Mouse (Mus musculus) left cerebral cortex, adult 2 months (tissue): Measurements from ENCODE around the gene Ebf3. TPM values are rescaled to one million over a fixed set of nuclear protein-coding genes. Genes with fewer than 3 reads are reported as not detected.

ENCODE experiments used
- DNase-seq, 2 experiments: peaks; one replicate each; pipeline ENCODE4 v3.0.0; 2021 to 2022; ENCODE audit warnings: low spot score in 2 of 2, mixed read lengths in 1 of 2; ENCODE audit errors: extremely low spot score in 1 of 2
- H3K27ac ChIP-seq: fragments of 200-600 bp; 2 replicates; pipeline ENCODE4 v1.8.1; 2022
- H3K4me3 ChIP-seq: fragments of 200-600 bp; 2 replicates; pipeline ENCODE4 v1.8.1; 2022
- CTCF ChIP-seq: fragments of 200-600 bp; IDR thresholded peaks from 2 replicates; pipeline ENCODE4 v1.8.1; 2022; ENCODE audit warnings: antibody characterized with exemption, mild to moderate bottlenecking, moderate library complexity
- intact Hi-C: fragments of 180-260 bp; cut with DNase I; formaldehyde crosslinking; loops from one replicate; pipeline ENCODE4 v1.15.1; 2025
- total RNA-seq, 2 experiments: library from RNA; stranded (reverse); gene quantifications; 2 replicates each; pipeline ENCODE4 v1.2.3; 2021

The Ebf3 gene
- total RNA-seq, 2 experiments from 2014 or later = 0.20 to 0.35 TPM

GRCm38 (mm10) chr7:137300826-137301225, 13.4 kb downstream of the Ebf3 start:
- no peak for TF ChIP-seq CTCF
- no peak for DNase-seq
- Histone ChIP-seq H3K4me3 (no peak overlapping the region), H3K27ac (no peak overlapping the region)
- intact Hi-C loops = no loop called here

GRCm38 (mm10) chr7:137300169-137300568, 14.1 kb downstream of the Ebf3 start:
- TF ChIP-seq CTCF = no peak
- intact Hi-C loops = no loop called here
- DNase-seq = no peak
- Histone ChIP-seq H3K27ac (no peak overlapping the region), H3K4me3 (no peak overlapping the region)

- intact Hi-C loops = no loop called here
- TF ChIP-seq CTCF = no peak
- DNase-seq = no peak
- Histone ChIP-seq H3K27ac (no peak overlapping the region), H3K4me3 (no peak overlapping the region)
Observed at GRCm38 (mm10) chr7:137297594-137298381, 16.5 kb downstream of the Ebf3 start.

- no peak for TF ChIP-seq CTCF
- intact Hi-C loops = no loop called here
- Histone ChIP-seq H3K27ac (no peak overlapping the region), H3K4me3 (no peak overlapping the region)
- no peak for DNase-seq
Observed at GRCm38 (mm10) chr7:137297131-137297530, 17.1 kb downstream of the Ebf3 start.

- intact Hi-C loops = no loop called here
- TF ChIP-seq CTCF = no peak
- DNase-seq = no peak
- Histone ChIP-seq H3K4me3 (no peak overlapping the region), H3K27ac (no peak overlapping the region)
Observed at GRCm38 (mm10) chr7:137295612-137296011, 18.6 kb downstream of the Ebf3 start.

GRCm38 (mm10) chr7:137294446-137294845, 19.8 kb downstream of the Ebf3 start:
- intact Hi-C loops = no loop called here
- H3K27ac ChIP-seq = no peak overlapping the region
- no peak for TF ChIP-seq CTCF
- DNase-seq = no peak
- H3K4me3 ChIP-seq = no peak overlapping the region

GRCm38 (mm10) chr7:137289290-137289957, 24.8 kb downstream of the Ebf3 start:
- H3K4me3 ChIP-seq = no peak overlapping the region
- TF ChIP-seq CTCF = no peak
- intact Hi-C loops = no loop called here
- no peak for DNase-seq
- H3K27ac ChIP-seq = no peak overlapping the region

GRCm38 (mm10) chr7:137278171-137278570, 36.1 kb downstream of the Ebf3 start:
- Histone ChIP-seq H3K27ac (no peak overlapping the region), H3K4me3 (no peak overlapping the region)
- no peak for DNase-seq
- TF ChIP-seq CTCF = no peak
- intact Hi-C loops = no loop called here

GRCm38 (mm10) chr7:137277713-137278112, 36.5 kb downstream of the Ebf3 start:
- TF ChIP-seq CTCF = no peak
- H3K4me3 ChIP-seq = no peak overlapping the region
- DNase-seq = no peak
- intact Hi-C loops = no loop called here
- H3K27ac ChIP-seq = no peak overlapping the region

GRCm38 (mm10) chr7:137272252-137272651, 42.0 kb downstream of the Ebf3 start:
- intact Hi-C loops = no loop called here
- H3K4me3 ChIP-seq = no peak overlapping the region
- no peak overlapping the region for H3K27ac ChIP-seq
- no peak for DNase-seq
- no peak for TF ChIP-seq CTCF

- intact Hi-C loops = no loop called here
- TF ChIP-seq CTCF = no peak
Observed at GRCm38 (mm10) chr7:137268452-137269155, 45.6 kb downstream of the Ebf3 start.

GRCm38 (mm10) chr7:137267441-137267840, 46.8 kb downstream of the Ebf3 start:
- Histone ChIP-seq H3K27ac (no peak overlapping the region), H3K4me3 (no peak overlapping the region)
- intact Hi-C loops = no loop called here
- no peak for DNase-seq
- no peak for TF ChIP-seq CTCF

More at GRCm38 (mm10) chr7:137268452-137269155, 45.6 kb downstream of the Ebf3 start:
- Histone ChIP-seq H3K27ac (no peak overlapping the region), H3K4me3 (no peak overlapping the region)
- DNase-seq = no peak
